Mouse (Mus musculus) limb, embryonic 11.5 days (tissue): ENCODE data around the gene Plcd1. TPM values are rescaled to one million over a fixed set of nuclear protein-coding genes. Genes with fewer than 3 reads are reported as not detected.

Experiments used
- ATAC-seq: fragments of 200-750 bp; cut with Nextera tagmentation; 2 replicates; pipeline ENCODE4 v1.8.0; 2017; ENCODE audit warnings: low read depth; ENCODE audit not compliant: insufficient number of reproducible peaks, low FRiP score, low TSS enrichment
- DNase-seq: peaks from one replicate; pipeline ENCODE4 v3.0.0-alpha.2; 2015; ENCODE audit warnings: low spot score
- H3K27ac ChIP-seq: fragments of 300-500 bp; sonication (generic); replicated peaks from 2 replicates; pipeline ENCODE4 v1.5.1; 2014; ENCODE audit warnings: low read depth, mild to moderate bottlenecking, low read length
- H3K27me3 ChIP-seq: fragments of 300-500 bp; sonication (generic); 2 replicates; pipeline ENCODE4 v1.6.1; 2014; ENCODE audit warnings: mild to moderate bottlenecking, low read length, mixed read lengths; ENCODE audit not compliant: control insufficient read depth, insufficient read depth
- H3K36me3 ChIP-seq: fragments of 300-500 bp; sonication (generic); 2 replicates; pipeline ENCODE4 v1.6.1; 2014; ENCODE audit warnings: mild to moderate bottlenecking, low read length, moderate library complexity, mixed read lengths; ENCODE audit not compliant: control insufficient read depth, insufficient read depth
- H3K4me1 ChIP-seq: fragments of 300-500 bp; sonication (generic); 2 replicates; pipeline ENCODE4 v1.6.1; 2014; ENCODE audit warnings: low read length, mixed read lengths; ENCODE audit not compliant: control insufficient read depth, insufficient read depth
- H3K4me2 ChIP-seq: fragments of 300-500 bp; sonication (generic); 2 replicates; pipeline ENCODE4 v1.6.1; 2014; ENCODE audit warnings: low read depth, mild to moderate bottlenecking, moderate library complexity; ENCODE audit not compliant: severe bottlenecking
- H3K4me3 ChIP-seq: fragments of 300-500 bp; sonication (generic); 2 replicates; pipeline ENCODE4 v1.5.1; 2014; ENCODE audit warnings: low read depth, low read length
- H3K9ac ChIP-seq: fragments of 300-500 bp; sonication (generic); 2 replicates; pipeline ENCODE4 v1.6.1; 2014; ENCODE audit warnings: mild to moderate bottlenecking, low read length
- H3K9me3 ChIP-seq: fragments of 300-500 bp; sonication (generic); 2 replicates; pipeline ENCODE4 v1.6.1; 2016; ENCODE audit warnings: low read length; ENCODE audit not compliant: control insufficient read depth
- WGBS: fragments of 180-500 bp; shearing (Covaris S2); extraction: QIAGEN DNeasy Blood & Tissue Kit; methylation state at CpG from one replicate; pipeline ENCODE4 v1.1.7; 2014; 5-methylcytosine and 5-hydroxymethylcytosine counted together
- polyA plus RNA-seq: library from polyadenylated mRNA; unstranded; fragments of >200 nt; fragmentation: Nextera tagmentation; extraction: Ambion mirVana; gene quantifications from 2 replicates; pipeline ENCODE4 v1.2.1, GENCODE M21; 2014

The Plcd1 gene
- polyA plus RNA-seq, 1 experiment from 2014 or later: 22.0 TPM

DNA sequence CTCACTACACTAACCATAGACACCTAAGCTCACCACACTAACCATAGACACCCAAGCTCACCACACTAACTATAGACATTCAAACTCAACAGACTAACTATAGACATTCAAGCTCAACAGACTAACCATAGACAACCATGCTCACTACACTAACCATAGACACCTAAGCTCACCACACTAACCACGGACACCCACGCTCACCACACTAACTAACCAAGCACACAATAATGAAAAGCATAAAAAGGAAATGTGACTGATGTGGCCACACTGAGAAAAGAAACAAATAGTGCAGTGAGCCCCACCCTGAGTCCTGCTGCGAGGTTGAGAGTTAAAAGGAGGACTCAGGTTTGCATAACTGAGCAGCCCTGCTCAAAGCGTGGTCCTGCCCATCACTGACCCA, 38.0 kb downstream of the Plcd1 start:
- H3K27ac ChIP-seq: no peak overlapping the region
- 88% methylated on average over 4 of the region's 4 CpGs for WGBS
- H3K4me2 ChIP-seq: no peak overlapping the region
- no peaks in the 10 kb centered on the region for H3K9me3 ChIP-seq
- ATAC-seq (no peak), DNase-seq (no peak)
- no peaks in the 10 kb centered on the region for H3K36me3 ChIP-seq
- H3K4me3 ChIP-seq: no peak overlapping the region
- H3K9ac ChIP-seq: no peak overlapping the region
- H3K27me3 ChIP-seq: no peaks in the 10 kb centered on the region
- H3K4me1 ChIP-seq: peaks cover 14% of the 10 kb centered on the region

DNA sequence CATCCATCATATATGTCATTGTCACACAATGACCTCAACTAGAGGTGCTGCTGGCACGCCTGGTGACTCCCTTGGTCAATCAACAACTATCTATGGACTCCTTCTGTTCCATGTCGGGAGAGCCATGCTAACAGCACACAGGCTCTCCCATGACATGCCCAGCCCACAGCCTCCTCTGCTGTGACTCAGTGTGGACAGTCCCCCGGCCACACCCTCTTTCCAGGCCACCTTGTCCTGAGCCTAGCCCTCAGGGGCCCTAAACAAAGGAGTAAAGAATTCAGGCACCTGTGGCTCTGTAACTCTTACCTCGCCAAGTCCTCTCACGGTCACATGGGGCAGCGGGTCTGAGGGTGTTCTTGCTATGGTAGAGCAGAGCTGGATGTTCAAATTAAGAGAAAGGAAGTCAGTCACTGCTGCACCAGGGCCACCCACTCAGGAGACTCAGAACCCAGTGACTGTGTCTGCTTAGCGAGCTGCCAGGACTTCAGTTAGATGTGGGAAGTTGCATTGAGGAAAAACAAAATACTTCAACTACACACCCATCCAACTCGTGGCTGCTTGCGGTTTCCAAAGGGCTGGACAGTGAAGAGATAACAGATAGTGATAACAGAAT, 39.2 kb downstream of the Plcd1 start:
- ATAC-seq (no peak), DNase-seq (no peak)
- H3K4me2 ChIP-seq: 0 out of 2 replicates have a peak overlapping the region, but pooled peaks have one; percentile 83
- H3K27me3 ChIP-seq: no peaks in the 10 kb centered on the region
- H3K9ac ChIP-seq: no peak overlapping the region
- H3K9me3 ChIP-seq: no peaks in the 10 kb centered on the region
- WGBS: 84% methylated on average over 9 of the region's 9 CpGs
- peaks cover 14% of the 10 kb centered on the region for H3K4me1 ChIP-seq
- no peak overlapping the region for H3K27ac ChIP-seq
- H3K4me3 ChIP-seq: no peak overlapping the region; the same call in 1 of the 2 replicates
- no peaks in the 10 kb centered on the region for H3K36me3 ChIP-seq

DNA sequence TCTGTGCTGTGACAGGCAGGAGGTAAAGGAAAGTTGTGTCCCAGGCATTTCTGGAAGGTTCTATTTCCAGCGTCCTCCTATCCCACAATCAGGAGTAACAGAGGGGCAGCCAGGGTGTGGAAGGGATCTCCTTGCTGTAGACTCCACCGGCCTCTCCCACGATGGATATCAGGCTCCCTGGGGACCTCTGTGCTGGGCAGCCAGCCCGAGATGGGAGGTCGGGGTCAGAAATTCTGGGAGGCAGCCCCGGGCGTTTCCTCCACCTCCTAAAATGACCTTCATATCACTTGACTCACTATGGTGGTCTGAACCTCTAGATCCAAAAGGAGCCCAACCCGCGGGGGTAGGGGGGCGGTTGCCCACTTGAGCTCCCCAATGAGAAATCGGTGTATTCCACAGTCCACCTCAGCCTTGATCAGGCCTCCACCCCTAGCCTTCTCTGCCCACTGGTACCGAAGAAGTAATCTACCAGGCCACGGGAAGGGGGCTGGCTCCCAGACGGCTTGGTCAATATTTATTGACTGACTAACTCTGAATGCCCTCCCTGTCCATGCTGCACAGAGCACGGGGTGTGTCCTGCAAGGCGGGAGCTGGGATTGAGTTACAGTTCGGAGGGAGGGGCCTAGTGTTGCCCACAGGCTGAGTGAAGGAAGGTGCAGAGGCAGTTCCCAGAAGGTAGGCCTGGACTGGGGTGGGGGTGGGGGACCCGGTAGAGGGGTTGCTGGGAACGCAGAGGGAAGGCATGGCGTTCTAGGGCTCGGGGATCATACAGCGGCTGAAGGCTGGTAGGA, 41.0 kb downstream of the Plcd1 start, which contains the start of gene Vill:
TSS of gene Vill (plus strand) at position 625 of the 791 bp plus-strand sequence.
- DNase-seq: peak; percentile 85
- Histone ChIP-seq H3K9me3 (no peaks in the 10 kb centered on the region), H3K36me3 (no peaks in the 10 kb centered on the region), H3K4me1 (peaks cover 14% of the 10 kb centered on the region), H3K9ac (peak within 1 kb of the TSS; percentile 61), H3K4me3 (peak within 1 kb of the TSS; percentile 49), H3K4me2 (peak within 1 kb of the TSS; percentile 83), H3K27ac (no peak within 1 kb of the TSS; the same call in 1 of the 2 replicates), H3K27me3 (no peaks in the 10 kb centered on the region)
- 16% methylated on average over 22 of the region's 22 CpGs for WGBS
- peak; percentile 96 for ATAC-seq

DNA sequence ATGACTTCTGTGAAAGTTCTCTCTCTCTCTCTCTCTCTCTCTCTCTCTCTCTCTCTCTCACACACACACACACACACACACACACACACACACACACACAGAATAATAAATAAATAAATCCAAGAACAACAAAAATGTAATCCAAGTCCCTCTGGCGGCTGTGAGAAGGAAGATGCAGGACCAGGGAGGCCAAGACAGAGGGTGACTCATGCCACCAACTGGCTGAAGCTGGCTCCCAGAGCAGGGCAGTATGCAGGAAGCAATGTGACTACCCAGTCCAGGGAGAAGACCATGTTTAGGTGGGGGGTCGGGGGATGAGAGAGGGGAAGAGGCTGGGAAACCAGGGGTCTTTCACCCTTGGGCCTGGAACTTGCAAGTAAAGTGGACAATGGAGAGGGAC, 42.1 kb downstream of the Plcd1 start:
- Histone ChIP-seq H3K4me3 (no peak overlapping the region), H3K27me3 (no peaks in the 10 kb centered on the region), H3K36me3 (no peaks in the 10 kb centered on the region), H3K27ac (no peak overlapping the region), H3K9me3 (no peaks in the 10 kb centered on the region), H3K9ac (no peak overlapping the region), H3K4me1 (peaks cover 14% of the 10 kb centered on the region), H3K4me2 (no peak overlapping the region)
- no peak for DNase-seq
- no peak for ATAC-seq
- WGBS: 76% methylated on average over 2 of the region's 2 CpGs

DNA sequence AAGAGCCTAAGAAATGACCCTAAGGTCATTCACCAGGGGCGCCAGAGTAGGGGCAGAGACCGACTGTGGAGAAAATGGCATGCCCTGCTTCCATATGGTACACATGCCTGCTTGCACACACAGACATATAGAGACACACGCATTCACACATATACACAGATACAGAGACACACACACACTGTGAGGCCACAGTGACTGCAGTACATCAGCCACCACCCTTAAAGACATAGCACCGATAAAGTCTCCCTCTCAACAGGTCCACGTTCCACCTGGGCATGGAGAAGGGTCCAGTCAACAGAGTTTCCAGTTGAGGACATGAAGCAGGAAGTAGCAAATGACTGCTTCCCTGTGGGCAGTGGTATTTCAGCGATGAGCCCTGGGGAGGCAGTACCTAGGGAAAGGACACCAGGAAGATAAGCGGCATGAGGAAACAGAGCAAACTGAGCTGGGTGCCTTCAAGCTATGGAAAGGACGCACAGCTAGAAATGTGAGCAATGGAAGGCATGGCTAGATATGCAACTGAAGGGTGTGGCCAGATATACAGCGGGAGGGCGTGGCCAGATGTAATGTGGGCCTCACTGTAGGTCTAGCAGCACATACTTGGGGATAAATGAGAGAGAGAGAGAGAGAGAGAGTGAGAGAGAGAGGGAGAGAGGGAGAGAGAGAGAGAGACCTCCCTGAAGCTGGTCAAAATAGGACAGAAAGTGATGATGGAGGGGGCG, 45.0 kb downstream of the Plcd1 start:
- H3K9me3 ChIP-seq: no peaks in the 10 kb centered on the region
- H3K4me2 ChIP-seq: no peak overlapping the region
- H3K4me3 ChIP-seq: no peak overlapping the region
- no peak overlapping the region for H3K9ac ChIP-seq
- DNase-seq (no peak), ATAC-seq (no peak)
- WGBS: 74% methylated on average over 11 of the region's 11 CpGs
- peaks cover 6% of the 10 kb centered on the region; the same call in 1 of the 2 replicates for H3K4me1 ChIP-seq
- no peaks in the 10 kb centered on the region for H3K36me3 ChIP-seq
- H3K27me3 ChIP-seq: no peaks in the 10 kb centered on the region
- H3K27ac ChIP-seq: no peak overlapping the region

DNA sequence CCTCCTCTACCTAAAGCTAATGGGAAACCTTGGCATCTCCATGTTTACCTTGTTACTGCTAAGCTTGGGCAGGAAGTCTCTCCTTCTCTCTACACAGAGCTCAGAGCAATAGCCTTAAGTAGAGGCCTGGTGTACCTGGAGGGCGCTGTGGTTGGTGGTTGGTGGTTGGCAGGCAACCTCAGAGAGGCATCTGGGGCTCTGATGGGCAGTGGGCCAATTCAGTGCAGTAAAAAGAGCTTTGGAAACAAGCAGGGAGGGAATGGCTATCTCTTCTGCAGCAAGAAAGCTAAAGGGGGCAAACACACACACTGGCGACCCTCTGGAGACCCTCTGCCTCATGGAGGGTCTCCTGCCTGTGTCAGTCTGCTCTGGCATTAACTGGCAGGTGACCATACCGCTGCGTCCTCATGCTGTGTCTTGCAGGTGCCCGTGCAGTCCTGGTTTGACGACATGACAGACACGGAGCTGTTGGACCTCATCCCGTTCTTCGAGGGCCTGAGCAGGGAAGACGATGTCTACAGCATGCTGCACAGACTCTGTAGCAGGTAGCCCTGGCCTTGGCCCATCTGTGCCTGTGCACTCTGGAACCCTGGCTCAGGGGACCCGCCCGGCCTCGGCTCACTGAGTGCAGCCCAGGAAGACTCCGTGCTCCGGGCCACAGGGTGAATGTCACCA, 53.1 kb downstream of the Plcd1 start:
- H3K4me1 ChIP-seq: no peaks in the 10 kb centered on the region
- 95% methylated on average over 15 of the region's 15 CpGs for WGBS
- H3K4me2 ChIP-seq: no peak overlapping the region
- DNase-seq (no peak), ATAC-seq (no peak)
- H3K4me3 ChIP-seq: no peak overlapping the region
- no peak overlapping the region for H3K27ac ChIP-seq
- H3K36me3 ChIP-seq: peaks cover 4% of the 10 kb centered on the region
- H3K9me3 ChIP-seq: no peaks in the 10 kb centered on the region
- no peak overlapping the region for H3K9ac ChIP-seq
- no peaks in the 10 kb centered on the region for H3K27me3 ChIP-seq

DNA sequence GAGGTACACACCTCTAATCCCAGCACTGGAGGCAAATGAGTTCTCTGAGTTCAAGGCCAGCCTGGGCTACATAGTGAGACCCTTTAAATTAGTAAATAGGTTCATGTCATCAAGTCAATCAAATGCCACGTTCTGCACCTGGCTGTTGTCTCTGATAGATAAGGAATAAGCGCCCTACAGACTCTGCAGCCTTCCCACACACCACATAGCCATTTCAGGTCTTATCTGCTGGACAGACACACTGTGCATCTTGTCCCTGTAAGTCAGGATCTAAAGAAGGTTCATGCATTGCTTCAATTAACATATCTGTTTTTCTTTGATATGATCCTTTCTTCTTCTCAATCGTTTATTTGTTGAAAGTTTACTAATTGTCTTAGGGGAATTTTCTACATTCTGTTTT, 54.7 kb downstream of the Plcd1 start:
- no peaks in the 10 kb centered on the region for H3K9me3 ChIP-seq
- ATAC-seq (no peak), DNase-seq (no peak)
- H3K4me3 ChIP-seq: no peak overlapping the region
- H3K36me3 ChIP-seq: peaks cover 4% of the 10 kb centered on the region
- peaks cover 9% of the 10 kb centered on the region for H3K4me1 ChIP-seq
- H3K9ac ChIP-seq: no peak overlapping the region
- H3K27me3 ChIP-seq: no peaks in the 10 kb centered on the region
- no peak overlapping the region for H3K4me2 ChIP-seq
- WGBS: 92% methylated on average over 3 of the region's 3 CpGs
- no peak overlapping the region for H3K27ac ChIP-seq
